Comparison of ENCODE assay signal across 8 mouse cellular contexts in the genomic region with DNA sequence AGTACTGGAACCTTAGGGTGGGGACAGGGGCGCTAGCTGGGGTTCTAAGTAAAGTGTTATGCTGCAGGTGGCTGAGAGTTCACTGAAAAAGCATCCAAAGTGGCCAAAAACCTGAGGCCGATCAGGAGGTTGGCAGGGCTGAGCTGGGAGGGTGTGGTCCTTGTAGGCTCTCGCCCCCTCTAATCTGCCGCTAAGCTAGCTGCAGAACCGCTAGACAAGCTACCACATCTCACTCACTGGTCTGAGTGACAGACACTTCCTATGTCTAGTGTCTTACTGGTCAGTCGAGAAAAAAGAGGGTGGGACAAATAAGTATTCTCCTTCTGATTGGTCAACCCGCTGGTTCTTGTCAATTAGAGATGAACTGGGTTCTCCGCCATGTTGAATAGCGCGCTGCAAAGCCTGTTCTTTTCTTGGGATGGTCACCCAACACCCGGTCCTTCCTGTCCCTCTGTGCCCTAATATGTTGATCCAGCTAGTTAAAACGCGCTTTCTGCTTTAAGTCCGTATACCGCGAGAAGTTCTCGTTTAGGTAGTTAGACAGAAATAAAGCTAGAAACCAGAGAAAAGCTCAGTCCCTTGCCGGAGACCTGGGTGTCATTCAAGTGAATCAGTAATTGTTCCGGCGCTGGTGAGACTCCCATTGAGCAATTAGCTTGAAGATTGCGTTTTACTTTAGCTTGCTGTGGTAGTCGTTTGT. TPM values are rescaled to one million over a fixed set of nuclear protein-coding genes. Genes with fewer than 3 reads are reported as not detected.
DNase-seq lines count a peak whose midpoint lies in the region; ATAC-seq and TF ChIP-seq lines count a peak whose summit lies in the region.

A gene (plus strand): TSS at position 51 of the 700 bp plus-strand sequence.

- H3K27me3 ChIP-seq in embryonic facial prominence, embryonic 14.5 days (replicated peaks; ENCODE audit: control insufficient read depth, insufficient read depth, low read length) = no peaks in the 10 kb centered on the region
- H3K27me3 ChIP-seq in heart, adult 2 months (ENCODE audit: control insufficient read depth, insufficient read depth, low read length) = no peaks in the 10 kb centered on the region
- no peaks in the 10 kb centered on the region for H3K27me3 ChIP-seq in kidney, adult 2 months (replicated peaks; ENCODE audit: control insufficient read depth, insufficient read depth, low read length)
- no peaks in the 10 kb centered on the region for H3K27me3 ChIP-seq in limb, embryonic 11.5 days (ENCODE audit: control insufficient read depth, insufficient read depth, low read length)
- no peaks in the 10 kb centered on the region for H3K27me3 ChIP-seq in midbrain, embryonic 13.5 days
- no peaks in the 10 kb centered on the region for H3K27me3 ChIP-seq in small intestine, adult 2 months (ENCODE audit: control insufficient read depth, insufficient read depth, low read length)

- H3K4me3 ChIP-seq in bone marrow, adult 2 months (replicated peaks; ENCODE audit: control insufficient read depth, low read depth, low read length) = peak within 1 kb of the TSS; percentile 83
- H3K4me3 ChIP-seq in embryonic facial prominence, embryonic 14.5 days (ENCODE audit: low read depth, low read length) = peak within 1 kb of the TSS; percentile 66
- H3K4me3 ChIP-seq in heart, adult 2 months = peak within 1 kb of the TSS; percentile 85
- H3K4me3 ChIP-seq in kidney, adult 2 months (ENCODE audit: insufficient read depth, low read depth, low read length) = peak within 1 kb of the TSS; percentile 82
- peak within 1 kb of the TSS; percentile 54 for H3K4me3 ChIP-seq in limb, embryonic 11.5 days (ENCODE audit: low read depth, low read length)
- H3K4me3 ChIP-seq in midbrain, embryonic 13.5 days (replicated peaks) = peak within 1 kb of the TSS; percentile 56
- peak within 1 kb of the TSS; percentile 71 for H3K4me3 ChIP-seq in small intestine, adult 2 months (ENCODE audit: low read depth, low read length)

- peak; percentile 75 to 78 for DNase-seq in B cell, adult 2 months
- peak; percentile 97 for DNase-seq in embryonic facial prominence, embryonic 14.5 days (ENCODE audit: low spot score)
- peak; percentile 74 to 81 for DNase-seq in heart, adult 2 months
- peak; percentile 96 for DNase-seq in kidney, adult 2 months
- peak; percentile 70 for DNase-seq in limb, embryonic 11.5 days (ENCODE audit: low spot score)

- no peaks in the 10 kb centered on the region for H3K4me1 ChIP-seq in bone marrow, adult 2 months (ENCODE audit: control insufficient read depth, insufficient read depth, low read length)
- 0 out of 2 replicates have a peak, but pooled peaks cover 5% of the 10 kb centered on the region for H3K4me1 ChIP-seq in embryonic facial prominence, embryonic 14.5 days (ENCODE audit: control insufficient read depth, insufficient read depth, low read length)
- H3K4me1 ChIP-seq in heart, adult 2 months (ENCODE audit: control insufficient read depth, insufficient read depth, low read length) = peaks cover 2% of the 10 kb centered on the region
- peaks cover 4% of the 10 kb centered on the region; the same call in 1 of the 2 replicates for H3K4me1 ChIP-seq in kidney, adult 2 months (ENCODE audit: control insufficient read depth, insufficient read depth, low read length)
- no peaks in the 10 kb centered on the region for H3K4me1 ChIP-seq in limb, embryonic 11.5 days (ENCODE audit: control insufficient read depth, insufficient read depth, low read length)
- H3K4me1 ChIP-seq in midbrain, embryonic 13.5 days (replicated peaks) = peaks cover 7% of the 10 kb centered on the region
- peaks cover 4% of the 10 kb centered on the region; the same call in 1 of the 2 replicates for H3K4me1 ChIP-seq in small intestine, adult 2 months (ENCODE audit: control insufficient read depth, insufficient read depth, insufficient read length, low read length)

- no peaks in the 10 kb centered on the region for H3K79me2 ChIP-seq in heart, adult 2 months (replicated peaks; ENCODE audit: control insufficient read depth, insufficient read depth, low read length)

- H3K4me2 ChIP-seq in embryonic facial prominence, embryonic 14.5 days (ENCODE audit: low read depth, low read length) = peak within 1 kb of the TSS; percentile 70
- H3K4me2 ChIP-seq in limb, embryonic 11.5 days (ENCODE audit: low read depth, severe bottlenecking) = peak within 1 kb of the TSS; percentile 82
- H3K4me2 ChIP-seq in midbrain, embryonic 13.5 days (replicated peaks) = peak within 1 kb of the TSS; percentile 72

- TF ChIP-seq CTCF in bone marrow, adult 2 months (IDR thresholded peaks at IDR 0.05; ENCODE audit: control insufficient read depth, insufficient read depth, low read length) = no peak
- TF ChIP-seq CTCF in heart, adult 2 months (IDR thresholded peaks at IDR 0.05) = no peak
- no peak for TF ChIP-seq CTCF in kidney, adult 2 months (conservative IDR thresholded peaks at IDR 0.05; ENCODE audit: insufficient read depth, insufficient read length, low read depth, low read length)
- TF ChIP-seq CTCF in small intestine, adult 2 months (IDR thresholded peaks at IDR 0.05; ENCODE audit: extremely low read depth, insufficient read length, insufficient replicate concordance, low read depth, low read length) = no peak

- intact Hi-C loops in heart, adult 2 months (cut with DNase I) = loop anchor here (2.0 to 5.0 kb wide), 5 partner anchors 17 to 265 kb away; a partner anchor contains a TSS

- peak; percentile 94 for ATAC-seq in embryonic facial prominence, embryonic 14.5 days (ENCODE audit: low read depth)
- peak; percentile 87 for ATAC-seq in limb, embryonic 11.5 days (ENCODE audit: insufficient number of reproducible peaks, low FRiP score, low TSS enrichment, low read depth)
- peak; percentile 94 for ATAC-seq in midbrain, embryonic 13.5 days

- no peaks in the 10 kb centered on the region for H3K9me3 ChIP-seq in embryonic facial prominence, embryonic 14.5 days (ENCODE audit: control insufficient read depth, low read length)
- no peaks in the 10 kb centered on the region for H3K9me3 ChIP-seq in limb, embryonic 11.5 days (ENCODE audit: control insufficient read depth, low read length)
- H3K9me3 ChIP-seq in midbrain, embryonic 13.5 days = no peaks in the 10 kb centered on the region

- H3K9ac ChIP-seq in embryonic facial prominence, embryonic 14.5 days (ENCODE audit: low read depth, low read length) = peak within 1 kb of the TSS; percentile 78
- peak within 1 kb of the TSS; percentile 78 for H3K9ac ChIP-seq in heart, adult 2 months (ENCODE audit: low read depth, low read length)
- peak within 1 kb of the TSS; percentile 72 for H3K9ac ChIP-seq in limb, embryonic 11.5 days (ENCODE audit: low read length)
- peak within 1 kb of the TSS; percentile 75 for H3K9ac ChIP-seq in midbrain, embryonic 13.5 days (replicated peaks)

- H3K36me3 ChIP-seq in embryonic facial prominence, embryonic 14.5 days (ENCODE audit: control insufficient read depth, insufficient read depth, low read length) = peaks cover 31% of the 10 kb centered on the region
- H3K36me3 ChIP-seq in heart, adult 2 months (ENCODE audit: control insufficient read depth, insufficient read depth, low read length) = no peaks in the 10 kb centered on the region; the same call in 1 of the 2 replicates
- peaks cover 8% of the 10 kb centered on the region for H3K36me3 ChIP-seq in kidney, adult 2 months (ENCODE audit: control insufficient read depth, insufficient read depth, low read length)
- H3K36me3 ChIP-seq in limb, embryonic 11.5 days (ENCODE audit: control insufficient read depth, insufficient read depth, low read length) = peaks cover 4% of the 10 kb centered on the region; the same call in 1 of the 2 replicates
- peaks cover 21% of the 10 kb centered on the region for H3K36me3 ChIP-seq in midbrain, embryonic 13.5 days
- H3K36me3 ChIP-seq in small intestine, adult 2 months (ENCODE audit: control insufficient read depth, insufficient read depth, low read length) = peaks cover 13% of the 10 kb centered on the region

- TF ChIP-seq EP300 in heart, adult 2 months (IDR thresholded peaks at IDR 0.05; ENCODE audit: insufficient read depth, low read depth, low read length) = no peak

- WGBS in bone marrow, adult 2 months = under 1% methylated on average over 22 of the region's 22 CpGs
- under 1% methylated on average over 22 of the region's 22 CpGs for WGBS in embryonic facial prominence, embryonic 14.5 days
- under 1% methylated on average over 22 of the region's 22 CpGs for WGBS in heart, adult 2 months
- WGBS in kidney, adult 2 months = under 1% methylated on average over 22 of the region's 22 CpGs
- under 1% methylated on average over 22 of the region's 22 CpGs for WGBS in limb, embryonic 11.5 days
- WGBS in midbrain, embryonic 13.5 days = 1% methylated on average over 22 of the region's 22 CpGs
- under 1% methylated on average over 22 of the region's 22 CpGs for WGBS in small intestine, adult 2 months

- TF ChIP-seq POLR2A in bone marrow, adult 2 months (IDR thresholded peaks at IDR 0.05; ENCODE audit: borderline replicate concordance, control insufficient read depth, low read depth, low read length) = no peak
- TF ChIP-seq POLR2A in heart, adult 2 months (IDR thresholded peaks at IDR 0.05; ENCODE audit: insufficient read depth, low read depth, low read length) = peak; percentile 75
- TF ChIP-seq POLR2A in kidney, adult 2 months (IDR thresholded peaks at IDR 0.05; ENCODE audit: low read depth, low read length) = no peak
- no peak for TF ChIP-seq POLR2A in small intestine, adult 2 months (IDR thresholded peaks at IDR 0.05; ENCODE audit: low read depth, low read length)

- H3K27ac ChIP-seq in bone marrow, adult 2 months (ENCODE audit: control insufficient read depth, insufficient read depth, low read depth, low read length, poor library complexity) = peak within 1 kb of the TSS; percentile 70
- H3K27ac ChIP-seq in embryonic facial prominence, embryonic 14.5 days (replicated peaks; ENCODE audit: low read depth, low read length) = peak within 1 kb of the TSS; percentile 84
- peak within 1 kb of the TSS; percentile 92 for H3K27ac ChIP-seq in heart, adult 2 months
- peak within 1 kb of the TSS; percentile 77 for H3K27ac ChIP-seq in kidney, adult 2 months (ENCODE audit: insufficient read depth, low read depth, low read length)
- peak within 1 kb of the TSS; percentile 47; the same call in 1 of the 2 replicates for H3K27ac ChIP-seq in limb, embryonic 11.5 days (replicated peaks; ENCODE audit: low read depth, low read length)
- H3K27ac ChIP-seq in midbrain, embryonic 13.5 days = peak within 1 kb of the TSS; percentile 95
- peak within 1 kb of the TSS; percentile 26 for H3K27ac ChIP-seq in small intestine, adult 2 months (ENCODE audit: insufficient read depth, low read depth, low read length)

RNA-seq across cellular contexts. Expression of the gene that starts here (rescaled TPM):
- 2.1 and 6.9 TPM in 2 replicates for polyA plus RNA-seq in bone marrow, adult 2 months (2011; ENCODE audit: insufficient read depth, insufficient read length, low replicate concordance, missing spikeins)
- polyA plus RNA-seq in embryonic facial prominence, embryonic 14.5 days (2014; fragmentation: Nextera tagmentation; extraction: Ambion mirVana) = 6.7 and 11.8 TPM in 2 replicates
- total RNA-seq in heart, adult 2 months (2021) = 1 to 10 TPM; 1.9 to 2.3 TPM
- 1.2 and 1.3 TPM in 2 replicates for polyA plus RNA-seq in heart, adult 2 months (2012; rRNA removed)
- 2.5 and 4.0 TPM in 2 replicates for polyA plus RNA-seq in kidney, adult 2 months (2012; rRNA removed)
- 1.6 and 2.5 TPM in 2 replicates for polyA plus RNA-seq in limb, embryonic 11.5 days (2014; fragmentation: Nextera tagmentation; extraction: Ambion mirVana)
- polyA plus RNA-seq in midbrain, embryonic 13.5 days (2015; fragmentation: Nextera tagmentation; extraction: Ambion mirVana) = 4.8 and 5.0 TPM in 2 replicates
- polyA plus RNA-seq in small intestine, adult 2 months (2012; rRNA removed) = 0.06 TPM in 1 of 2 replicates, not detected in the other

Comparison
In these comparisons a context has a peak if more than half of its experiments do, and no peak if none do; other contexts are left out.
1. Peak in every context shown above with its lines: DNase-seq, ATAC-seq, H3K4me3 ChIP-seq and H3K27ac ChIP-seq.
2. H3K27ac ChIP-seq: peak in every context shown above with its lines; median percentile 95 in midbrain, embryonic 13.5 days; 92 in heart, adult 2 months; 84 in embryonic facial prominence, embryonic 14.5 days; 77 in kidney, adult 2 months; 70 in bone marrow, adult 2 months; 47 in limb, embryonic 11.5 days; 26 in small intestine, adult 2 months.